Mouse (Mus musculus) G1E (cell line): ENCODE measurements around the gene Eef1a1. TPM values are rescaled to one million over a fixed set of nuclear protein-coding genes. Genes with fewer than 3 reads are reported as not detected.

ENCODE experiments used
- ATAC-seq: 2 replicates; pipeline ENCODE4 v1.8.0; 2016; ENCODE audit warnings: mild to moderate bottlenecking; ENCODE audit not compliant: insufficient number of reproducible peaks, poor library complexity, low FRiP score, severe bottlenecking; ENCODE audit errors: extremely low read depth
- DNase-seq: peaks from one replicate; pipeline ENCODE4 v3.0.0; 2012; ENCODE audit warnings: low spot score
- H3K27me3 ChIP-seq: 2 replicates; pipeline ENCODE4 v1.6.1; 2012; ENCODE audit warnings: mild to moderate bottlenecking, low read length, inconsistent platforms; ENCODE audit not compliant: insufficient read depth
- H3K36me3 ChIP-seq: replicated peaks from 2 replicates; pipeline ENCODE3; 2012; ENCODE audit warnings: mild to moderate bottlenecking, inconsistent platforms
- H3K4me1 ChIP-seq: 2 replicates; pipeline ENCODE4 v1.6.1; 2012; ENCODE audit warnings: low read depth, low read length, inconsistent platforms, mixed read lengths; ENCODE audit not compliant: insufficient read depth
- H3K4me3 ChIP-seq: 2 replicates; pipeline ENCODE4 v1.5.1; 2012; ENCODE audit warnings: low read depth, mild to moderate bottlenecking, inconsistent platforms, low read length, moderate library complexity, mixed read lengths
- H3K9me3 ChIP-seq: replicated peaks from 2 replicates; pipeline ENCODE4 v1.6.1; 2012; ENCODE audit warnings: inconsistent platforms
- CTCF ChIP-seq: IDR thresholded peaks from 2 replicates; pipeline ENCODE4 v1.5.1; 2012; ENCODE audit warnings: low read depth, low read length, inconsistent platforms, mixed read lengths
- GATA1 ChIP-seq: IDR thresholded peaks from 2 replicates; pipeline ENCODE4 v1.6.1; 2012; ENCODE audit warnings: borderline replicate concordance, low read length, inconsistent platforms, mixed read lengths
- GATA2 ChIP-seq: IDR thresholded peaks from 2 replicates; pipeline ENCODE4 v1.6.1; 2012; ENCODE audit warnings: low read depth, low read length, inconsistent platforms, borderline replicate concordance
- POLR2AphosphoS5 ChIP-seq: IDR thresholded peaks from 2 replicates; pipeline ENCODE4 v1.6.1; 2012; ENCODE audit warnings: low read depth, low read length, inconsistent platforms; ENCODE audit not compliant: insufficient replicate concordance
- TAL1 ChIP-seq: conservative IDR thresholded peaks from 2 replicates; pipeline ENCODE4 v1.6.1; 2012; ENCODE audit warnings: low read depth, low read length, inconsistent platforms, mixed read lengths
- polyA plus RNA-seq: library from polyadenylated mRNA; stranded (reverse); fragments of >175 nt; gene quantifications from 2 replicates; pipeline ENCODE4 v1.2.3, GENCODE M21; 2012
- total RNA-seq, 2 experiments: library from RNA; stranded (forward) in 1 of 2; stranded (reverse) in 1 of 2; fragments of 200-1000 nt in 1 of 2; fragments of >200 nt in 1 of 2; fragmentation: Nextera tagmentation in 1 of 2; gene quantifications; 2 replicates each; pipeline ENCODE4 v1.2.3; 2014 to 2017

The Eef1a1 gene
- total and polyA plus RNA-seq, 3 experiments, result 1,062 to 20,210 (median 8,565) TPM

- no peak for TF ChIP-seq TAL1
- no peak for TF ChIP-seq GATA1
- TF ChIP-seq GATA2, result no peak
- no peak for TF ChIP-seq CTCF
- no peak for TF ChIP-seq POLR2AphosphoS5
- H3K4me3 ChIP-seq, result no peak overlapping the region
- DNase-seq, result no peak
- no peak for ATAC-seq
- H3K36me3 ChIP-seq, result no peaks in the 10 kb centered on the region
- no peaks in the 10 kb centered on the region for H3K27me3 ChIP-seq
- H3K4me1 ChIP-seq, result peaks cover 52% of the 10 kb centered on the region
- peaks cover 4% of the 10 kb centered on the region for H3K9me3 ChIP-seq
Observed at GRCm38 (mm10) chr9:78511705-78512104, 22.8 kb upstream of the Eef1a1 start.

- peaks cover 4% of the 10 kb centered on the region for H3K9me3 ChIP-seq
- peaks cover 20% of the 10 kb centered on the region for H3K27me3 ChIP-seq
- H3K4me3 ChIP-seq, result peak overlapping the region; percentile 43; the same call in 1 of the 2 replicates
- ATAC-seq, result no peak
- H3K36me3 ChIP-seq, result no peaks in the 10 kb centered on the region
- no peak for DNase-seq
- no peak for TF ChIP-seq CTCF
- no peak for TF ChIP-seq TAL1
- no peak for TF ChIP-seq GATA1
- peaks cover 42% of the 10 kb centered on the region for H3K4me1 ChIP-seq
Observed at GRCm38 (mm10) chr9:78508106-78508786, 19.3 kb upstream of the Eef1a1 start.

- peaks cover 41% of the 10 kb centered on the region for H3K4me1 ChIP-seq
- no peak for DNase-seq
- ATAC-seq, result no peak
- TF ChIP-seq CTCF (no peak), GATA2 (no peak), TAL1 (no peak), POLR2AphosphoS5 (no peak), GATA1 (no peak)
- peaks cover 22% of the 10 kb centered on the region for H3K27me3 ChIP-seq
- H3K9me3 ChIP-seq, result peaks cover 2% of the 10 kb centered on the region
- H3K4me3 ChIP-seq, result peak overlapping the region; percentile 57; the same call in 1 of the 2 replicates
- H3K36me3 ChIP-seq, result no peaks in the 10 kb centered on the region
Observed at GRCm38 (mm10) chr9:78506722-78507077, 17.7 kb upstream of the Eef1a1 start.

DNA sequence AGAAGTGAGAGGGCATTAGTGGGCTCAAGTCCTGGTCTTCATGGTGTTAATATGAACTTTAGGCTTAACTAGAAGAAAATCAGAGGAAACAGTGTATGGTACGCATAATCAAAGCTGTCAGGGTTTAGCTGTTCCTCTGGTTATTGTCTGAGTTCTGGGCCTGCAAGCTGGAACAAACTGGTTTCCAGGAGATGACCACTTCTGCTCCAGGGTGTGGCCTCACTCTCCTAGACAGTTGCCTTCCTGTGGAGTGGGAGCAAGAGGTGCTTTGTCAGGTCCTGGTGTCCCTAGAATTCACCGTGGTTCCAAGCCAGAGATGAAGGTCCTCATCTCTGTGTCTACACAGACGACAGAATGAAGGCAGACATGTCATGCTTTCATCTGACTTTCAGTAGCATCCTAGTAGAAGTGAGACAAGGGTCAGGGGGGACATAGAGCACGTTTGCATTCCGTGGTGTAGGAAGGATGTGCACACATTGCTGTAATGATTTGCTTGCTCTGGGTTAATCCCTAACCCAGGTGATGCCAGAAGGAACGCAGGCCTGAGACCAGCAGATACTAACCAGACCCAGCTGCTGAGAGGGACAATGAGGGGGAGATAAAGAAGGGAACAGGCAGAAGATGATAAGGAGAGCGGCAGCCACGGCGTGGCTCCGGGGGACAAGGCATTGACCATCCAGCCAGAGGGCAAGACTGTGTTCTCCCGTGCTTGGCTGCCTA is 17.2 kb upstream of the Eef1a1 start:
- DNase-seq, result no peak
- no peaks in the 10 kb centered on the region for H3K9me3 ChIP-seq
- TF ChIP-seq CTCF (no peak), TAL1 (peak; percentile 84)
- no peaks in the 10 kb centered on the region for H3K36me3 ChIP-seq
- ATAC-seq, result peak; percentile 94
- peaks cover 41% of the 10 kb centered on the region for H3K4me1 ChIP-seq
- peak overlapping the region; percentile 57; the same call in 1 of the 2 replicates for H3K4me3 ChIP-seq
- peaks cover 24% of the 10 kb centered on the region for H3K27me3 ChIP-seq

DNA sequence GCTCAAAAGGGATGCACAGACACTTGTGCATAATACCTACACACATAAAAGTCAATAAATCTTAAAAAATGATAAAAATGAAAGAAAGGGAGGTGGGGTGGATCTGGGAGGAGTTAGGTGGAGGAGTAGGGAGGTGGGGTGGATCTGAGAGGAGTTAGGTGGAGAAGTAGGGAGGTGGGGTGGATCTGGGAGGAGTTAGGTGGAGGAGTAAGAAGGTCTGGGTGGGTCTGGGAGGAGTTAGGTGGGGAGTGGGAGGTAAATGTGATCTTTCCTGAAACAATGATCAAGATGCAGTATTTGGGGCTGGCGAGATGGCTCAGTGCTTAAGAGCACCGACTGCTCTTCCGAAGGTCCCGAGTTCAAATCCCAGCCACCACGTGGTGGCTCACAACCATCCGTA is 16.3 kb upstream of the Eef1a1 start:
- no peak overlapping the region for H3K4me3 ChIP-seq
- TF ChIP-seq GATA1 (no peak), POLR2AphosphoS5 (no peak)
- H3K27me3 ChIP-seq, result peaks cover 27% of the 10 kb centered on the region
- peaks cover 41% of the 10 kb centered on the region for H3K4me1 ChIP-seq
- ATAC-seq, result no peak
- H3K36me3 ChIP-seq, result no peaks in the 10 kb centered on the region
- no peak for DNase-seq
- no peaks in the 10 kb centered on the region for H3K9me3 ChIP-seq

GRCm38 (mm10) chr9:78504679-78505078 is 15.7 kb upstream of the Eef1a1 start:
- DNase-seq (no peak), ATAC-seq (no peak)
- Histone ChIP-seq H3K4me3 (no peak overlapping the region), H3K4me1 (peaks cover 41% of the 10 kb centered on the region), H3K36me3 (no peaks in the 10 kb centered on the region), H3K9me3 (no peaks in the 10 kb centered on the region), H3K27me3 (peaks cover 27% of the 10 kb centered on the region)
- TF ChIP-seq CTCF (no peak), GATA1 (no peak), TAL1 (no peak), GATA2 (no peak)

DNA sequence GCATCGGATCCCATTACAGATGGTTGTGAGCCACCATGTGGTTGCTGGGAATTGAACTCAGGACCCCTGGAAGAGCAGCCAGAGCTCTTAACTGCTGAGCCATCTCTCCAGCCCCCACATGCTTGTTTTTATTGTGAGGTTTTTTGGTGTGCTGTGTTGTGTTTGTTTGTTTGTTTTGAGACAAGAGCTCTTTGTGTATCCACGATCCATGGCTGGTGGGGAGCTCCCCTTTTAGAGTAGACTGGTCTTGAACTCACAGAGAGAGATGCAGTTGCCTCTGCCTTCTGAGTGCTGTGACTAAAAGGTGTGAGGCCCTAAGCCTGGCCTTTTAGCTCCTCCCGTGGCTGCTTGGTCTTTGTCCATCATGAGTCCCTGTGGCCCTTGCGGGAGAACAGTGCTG is 15.2 kb upstream of the Eef1a1 start:
- peaks cover 27% of the 10 kb centered on the region for H3K27me3 ChIP-seq
- ATAC-seq (no peak), DNase-seq (no peak)
- H3K4me1 ChIP-seq, result peaks cover 41% of the 10 kb centered on the region
- H3K36me3 ChIP-seq, result no peaks in the 10 kb centered on the region
- TF ChIP-seq POLR2AphosphoS5 (no peak), GATA2 (no peak), TAL1 (no peak), GATA1 (no peak), CTCF (no peak)
- no peak overlapping the region for H3K4me3 ChIP-seq
- H3K9me3 ChIP-seq, result no peaks in the 10 kb centered on the region
